Mouse (Mus musculus): Measurements from ENCODE around the gene Mettl24.

Gene Mettl24

DNA sequence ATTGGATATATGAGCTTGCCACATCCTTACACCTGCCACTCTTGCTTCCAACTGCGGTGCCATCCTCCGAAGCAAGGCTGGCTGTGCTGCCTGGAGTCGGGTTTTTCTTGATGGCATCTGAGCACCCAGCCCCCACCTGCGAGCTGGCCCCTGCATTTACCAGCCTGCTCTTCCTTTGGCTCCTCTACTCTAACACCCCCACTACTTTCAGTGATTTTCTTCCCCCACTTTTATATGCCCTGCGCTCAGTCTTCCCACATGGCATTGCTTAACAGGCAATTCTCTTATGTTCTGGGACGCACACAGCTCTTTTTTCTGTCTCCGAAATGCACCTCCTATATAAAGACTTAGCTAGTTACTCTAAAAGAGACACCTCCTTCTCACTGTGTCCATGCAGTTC lies 1.2 kb downstream of the Mettl24 start:
- DNase-seq (ENCODE audit: low spot score in 2 of 2), result no peak

DNA sequence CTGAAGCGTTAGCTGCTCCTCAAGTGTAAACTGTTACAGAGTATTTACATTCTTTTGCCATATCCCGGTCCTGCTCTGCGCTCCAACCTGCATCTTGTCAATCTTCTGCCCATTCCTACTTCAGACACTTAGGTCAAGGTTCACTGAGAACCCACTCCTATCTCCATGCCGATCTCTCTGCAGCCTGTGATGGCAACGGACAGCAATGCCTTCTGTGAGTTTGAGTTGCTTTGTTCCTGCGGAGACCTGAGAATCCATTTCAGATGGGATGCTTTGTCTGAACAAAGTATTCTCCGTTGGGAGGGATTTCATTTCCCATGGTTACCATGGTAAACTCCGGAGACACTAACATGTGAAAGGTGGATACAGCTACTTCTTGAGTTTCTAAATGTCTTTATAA lies 2.6 kb downstream of the Mettl24 start:
- no peak for DNase-seq (ENCODE audit: low spot score in 2 of 2)

DNA sequence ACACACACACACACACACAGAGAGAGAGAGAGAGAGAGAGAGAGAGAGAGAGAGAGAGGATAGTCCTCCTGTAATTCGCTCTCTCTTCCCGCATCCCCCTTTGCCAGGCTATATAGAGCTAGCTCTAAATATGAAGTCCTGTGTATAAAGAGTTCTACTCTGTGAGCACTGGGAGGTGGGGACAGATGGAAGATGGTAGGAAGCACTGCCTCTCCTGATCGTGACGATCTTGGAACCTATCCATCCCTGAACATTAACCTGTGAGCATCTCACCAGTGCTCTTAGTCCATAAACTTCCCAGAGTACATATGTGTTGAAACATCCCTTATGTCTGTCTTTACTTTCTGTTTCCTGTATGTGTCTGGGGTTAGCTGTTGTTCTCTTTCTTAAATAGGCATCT lies 3.9 kb downstream of the Mettl24 start:
- DNase-seq (ENCODE audit: low spot score in 2 of 2), result no peak

DNA sequence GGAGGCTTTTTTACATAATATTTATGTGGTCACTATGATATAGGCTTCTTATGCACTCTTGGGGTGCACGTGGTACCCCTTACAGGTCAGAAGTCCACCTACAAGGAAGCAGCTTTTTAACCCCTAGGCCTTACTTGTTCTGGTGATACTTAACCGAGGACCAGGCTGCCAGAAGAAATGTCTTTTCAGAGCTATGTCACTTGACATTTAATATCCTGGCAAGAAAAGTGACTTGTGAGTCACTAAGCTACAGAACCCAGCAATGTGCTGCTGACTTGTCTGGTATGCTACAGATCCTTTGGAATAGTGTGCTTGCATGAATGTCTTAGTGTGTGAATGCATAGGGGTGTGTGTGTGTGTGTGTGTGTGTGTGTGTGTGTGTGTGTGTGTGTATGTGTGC lies 4.3 kb downstream of the Mettl24 start:
- DNase-seq (ENCODE audit: low spot score in 2 of 2), result no peak

DNA sequence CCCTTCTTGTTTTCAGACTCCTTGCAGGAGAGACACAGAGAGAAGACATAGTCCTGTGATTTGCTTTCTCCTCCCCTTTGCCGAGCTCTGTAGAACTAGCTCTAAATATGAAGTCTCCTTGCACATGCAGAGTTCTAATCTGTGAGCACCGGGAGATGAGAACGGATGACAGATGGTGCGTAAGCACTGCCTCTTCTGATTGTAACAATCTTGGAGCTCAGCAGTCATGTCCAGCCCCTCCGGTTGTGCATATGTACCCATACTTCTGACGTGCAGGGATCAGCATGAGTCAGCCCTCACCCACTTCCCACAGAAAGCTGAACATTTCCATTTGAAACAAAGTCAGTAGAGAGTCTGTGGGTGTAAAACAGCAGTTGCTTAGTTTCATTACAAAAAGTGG lies 5.2 kb downstream of the Mettl24 start:
- no peak for DNase-seq (ENCODE audit: low spot score in 2 of 2)

DNA sequence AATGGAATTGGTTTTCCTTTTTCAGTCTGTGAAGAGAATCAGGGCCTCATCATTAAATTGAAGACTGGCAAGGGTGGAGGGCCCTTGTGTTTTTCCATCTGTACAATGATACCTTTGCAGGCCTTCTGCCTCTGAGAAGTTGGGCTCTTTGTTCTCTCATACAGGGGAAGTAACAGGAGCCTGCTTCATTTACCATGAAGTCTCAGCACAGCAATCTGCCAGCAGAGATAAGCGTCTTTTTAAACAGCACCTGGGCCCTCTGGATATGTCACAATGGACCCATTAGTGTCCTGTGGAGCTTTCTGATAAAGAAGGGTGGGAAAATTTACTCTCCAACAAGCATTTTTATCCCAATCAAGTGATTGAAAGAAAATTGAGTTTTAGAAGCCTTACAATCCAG lies 5.8 kb downstream of the Mettl24 start:
- no peak for DNase-seq (ENCODE audit: low spot score in 2 of 2)

DNA sequence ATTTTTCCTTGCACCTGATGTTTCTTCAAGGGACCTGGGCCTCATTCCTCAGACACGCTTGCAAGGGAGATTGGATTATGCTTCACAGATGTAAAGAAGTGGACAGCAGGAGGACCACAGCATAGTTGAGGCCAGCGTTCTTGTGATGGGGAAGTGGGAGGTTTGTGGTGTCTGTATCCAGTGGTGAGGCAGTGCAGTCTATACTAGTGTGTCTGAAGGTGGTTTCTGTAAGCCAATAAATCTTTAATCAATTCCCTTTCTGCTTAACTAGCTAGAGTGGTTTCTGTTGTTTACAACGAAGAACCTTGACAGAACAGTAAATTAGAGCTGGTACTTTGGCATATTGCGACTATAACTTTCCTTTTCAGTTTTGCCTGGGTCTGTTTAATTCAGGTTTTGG lies 15.6 kb downstream of the Mettl24 start:
- no peak for DNase-seq (ENCODE audit: low spot score in 2 of 2)

DNA sequence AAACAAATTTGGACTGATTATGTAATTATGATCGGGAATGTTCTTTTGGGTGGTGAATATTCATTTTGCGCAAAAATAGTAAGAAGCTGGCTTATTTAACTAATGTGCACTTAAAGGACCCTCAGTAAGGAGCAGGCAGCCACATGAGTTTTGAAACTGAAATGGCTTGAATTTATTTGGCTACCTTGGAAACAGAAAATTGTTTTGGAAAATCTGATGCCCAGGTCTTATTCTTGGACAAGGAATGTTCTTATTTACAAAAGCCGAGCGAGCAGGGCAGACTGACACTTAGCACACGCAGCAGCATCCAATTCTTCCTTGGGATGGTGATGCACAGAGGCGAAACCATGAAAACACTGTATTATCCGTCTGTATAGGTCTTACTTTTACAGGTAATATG lies 28.0 kb downstream of the Mettl24 start:
- no peak for DNase-seq (ENCODE audit: low spot score in 2 of 2)

DNA sequence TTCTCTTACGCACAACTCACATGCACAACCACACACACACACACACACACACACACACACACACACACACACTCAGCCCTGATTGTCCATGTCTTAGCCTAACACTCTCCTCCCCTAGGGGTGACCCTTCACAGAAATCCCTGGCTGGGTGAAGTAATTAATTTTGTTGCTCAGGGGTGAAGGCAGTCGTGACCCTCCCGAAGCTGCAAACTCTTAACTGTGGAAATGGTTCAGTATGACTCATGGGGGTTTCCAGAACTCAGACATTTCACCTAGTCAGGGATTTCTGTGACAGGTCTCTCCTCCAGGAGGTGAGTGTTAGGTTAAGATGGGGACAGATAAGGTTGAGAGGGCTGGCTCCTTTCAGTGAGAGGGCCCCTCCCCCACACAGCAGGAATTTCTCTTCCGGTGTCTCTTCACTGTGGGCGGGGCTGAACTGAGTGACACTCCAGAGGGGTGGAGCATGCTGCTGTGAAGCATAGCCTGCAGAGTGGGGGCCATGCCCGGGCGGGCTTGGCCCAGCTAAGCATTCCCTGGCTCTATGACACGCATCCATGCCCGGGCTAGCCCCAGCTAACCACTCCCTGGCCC lies 30.0 kb downstream of the Mettl24 start:
- no peak for DNase-seq (ENCODE audit: low spot score in 2 of 2)

DNA sequence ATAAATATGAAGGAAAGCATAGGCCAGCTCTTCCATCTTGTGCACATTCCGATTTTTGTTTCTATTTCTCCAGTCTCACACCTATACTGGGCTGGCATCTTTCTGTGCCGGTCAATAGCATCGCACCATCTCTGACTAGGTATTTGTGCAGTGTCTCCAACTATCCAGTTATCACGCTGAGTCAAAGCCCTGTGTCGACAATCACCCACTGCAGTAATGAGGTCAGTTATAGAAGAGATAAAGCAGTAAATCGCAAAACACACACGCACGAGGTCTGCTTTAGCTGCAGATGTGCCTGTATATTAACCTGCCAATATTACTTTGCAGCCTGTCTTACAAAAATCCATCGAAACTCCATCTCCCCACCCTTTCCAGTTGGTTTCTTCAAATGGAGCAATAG lies 30.7 kb downstream of the Mettl24 start:
- no peak for DNase-seq (ENCODE audit: low spot score in 2 of 2)

DNA sequence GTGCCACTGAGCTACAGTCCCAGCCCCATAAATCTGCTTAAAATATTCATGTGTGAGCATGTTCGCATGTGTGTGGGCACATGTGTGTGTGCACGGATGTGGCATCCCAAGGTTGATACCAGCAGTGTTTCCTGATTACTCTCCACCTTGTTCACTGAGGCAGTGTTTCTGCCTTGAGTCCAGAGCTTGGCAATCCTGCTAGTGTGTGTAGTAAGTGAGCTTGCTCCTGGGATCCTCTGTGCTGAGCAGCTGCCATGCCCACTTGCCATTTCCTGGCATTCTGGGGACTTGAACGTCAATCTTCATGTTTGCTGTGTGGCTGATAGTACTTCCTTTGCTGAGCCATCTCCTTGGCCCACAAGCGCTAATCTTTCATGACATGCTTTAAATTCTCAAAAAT lies 32.1 kb downstream of the Mettl24 start:
- no peak for DNase-seq (ENCODE audit: low spot score in 2 of 2)

DNA sequence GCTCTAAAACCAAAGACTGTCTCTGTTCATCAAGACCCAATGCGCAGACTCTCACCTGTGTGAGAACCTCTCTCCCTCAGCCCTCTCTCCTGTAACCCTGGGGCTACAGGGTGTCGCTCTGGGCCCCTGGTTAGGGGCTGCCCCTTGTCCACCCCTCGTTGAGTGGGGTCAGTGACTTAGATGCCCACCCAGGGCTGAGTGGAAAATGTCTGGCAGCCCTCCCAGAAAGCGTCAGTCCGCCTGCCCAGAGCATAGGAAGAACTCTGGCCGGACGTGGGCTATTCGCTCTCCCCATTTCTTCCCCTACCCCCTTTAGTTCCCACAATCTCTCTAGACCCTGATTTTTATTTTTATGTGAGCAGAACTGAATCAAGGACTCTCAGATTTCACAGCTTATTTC lies 33.2 kb downstream of the Mettl24 start:
- DNase-seq (ENCODE audit: low spot score in 2 of 2), result peak in 1 of 2 experiments; percentile 52

DNA sequence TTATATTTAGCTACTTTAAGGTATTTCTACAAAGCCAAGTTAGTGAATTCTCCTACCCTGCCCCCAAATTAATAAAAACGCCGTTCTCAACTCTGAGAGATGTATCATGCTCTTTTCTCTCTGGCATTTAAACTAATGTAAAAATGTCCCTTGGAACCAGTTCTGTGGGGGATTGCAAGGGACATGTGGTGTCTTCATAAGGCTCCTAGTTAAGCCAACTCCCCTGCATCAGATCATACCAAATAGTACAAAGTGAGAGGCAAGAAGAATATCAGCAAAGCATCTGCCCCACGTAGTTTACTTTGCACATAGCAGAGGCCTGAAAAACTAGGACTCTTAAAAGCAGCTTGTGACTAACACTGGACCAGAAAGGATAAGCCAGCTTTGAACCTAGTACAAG lies 33.6 kb downstream of the Mettl24 start:
- DNase-seq (ENCODE audit: low spot score in 2 of 2), result no peak

DNA sequence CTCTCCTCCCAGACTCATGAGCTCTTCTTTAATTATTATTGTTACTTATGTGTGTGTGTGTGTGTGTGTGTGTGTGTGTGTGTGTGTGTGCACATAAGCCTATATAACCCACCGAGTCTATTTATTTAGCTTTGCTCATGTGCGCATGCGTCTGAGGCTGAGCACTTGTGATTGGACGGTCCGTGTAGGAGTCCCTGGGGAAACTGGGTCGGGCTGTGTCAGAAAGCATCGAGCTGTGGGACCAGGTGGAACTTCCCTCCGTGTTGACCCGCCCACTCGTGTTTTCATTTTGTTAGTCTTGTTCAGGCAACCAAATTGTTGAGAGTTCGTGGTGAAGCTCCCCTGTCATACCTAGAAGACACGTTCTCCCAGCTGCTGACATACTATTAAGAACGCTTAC lies 35.3 kb downstream of the Mettl24 start:
- peak in 1 of 2 experiments; percentile 22 for DNase-seq (ENCODE audit: low spot score in 2 of 2)

DNA sequence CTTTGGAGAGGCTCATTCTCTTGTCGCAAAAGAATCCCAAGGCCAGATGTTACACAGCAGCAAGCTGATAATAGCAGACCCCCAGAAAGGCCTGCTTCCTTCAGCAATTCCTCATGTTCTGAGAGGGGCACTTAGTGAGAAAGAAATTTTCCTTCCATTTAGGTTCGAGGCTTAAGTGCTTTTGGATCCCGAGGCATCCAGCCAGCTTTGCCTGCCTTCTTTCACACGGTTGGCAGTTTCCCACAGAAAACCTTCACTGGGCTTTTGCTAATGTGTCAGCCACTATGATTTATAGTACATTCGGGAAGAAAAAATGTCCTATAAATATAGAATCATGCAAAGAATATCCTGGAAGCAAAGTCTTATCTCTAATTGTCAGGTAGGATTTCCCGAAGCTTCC lies 36.0 kb downstream of the Mettl24 start:
- DNase-seq (ENCODE audit: low spot score in 2 of 2), result peak in 1 of 2 experiments; percentile 20

DNA sequence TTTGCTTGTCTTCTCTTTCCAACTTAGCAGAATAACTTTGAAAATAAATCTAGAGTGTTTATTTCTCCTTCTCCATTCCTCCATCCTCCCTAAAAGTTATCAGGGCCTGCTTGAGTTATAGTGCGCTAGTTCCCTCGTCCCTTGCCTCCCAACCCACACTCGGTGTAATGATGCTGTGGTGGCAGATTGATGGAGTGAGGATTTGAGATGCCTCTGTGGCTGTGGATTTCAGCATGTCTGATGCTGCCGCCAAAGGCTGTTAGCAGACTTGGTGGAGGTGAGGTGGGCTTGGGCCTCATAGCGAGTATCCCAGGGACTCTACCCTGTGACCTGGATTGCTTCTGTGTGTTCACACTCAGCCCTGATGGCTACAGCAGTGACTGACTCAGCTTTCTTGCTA lies 37.8 kb downstream of the Mettl24 start:
- DNase-seq (ENCODE audit: low spot score in 2 of 2), result no peak

DNA sequence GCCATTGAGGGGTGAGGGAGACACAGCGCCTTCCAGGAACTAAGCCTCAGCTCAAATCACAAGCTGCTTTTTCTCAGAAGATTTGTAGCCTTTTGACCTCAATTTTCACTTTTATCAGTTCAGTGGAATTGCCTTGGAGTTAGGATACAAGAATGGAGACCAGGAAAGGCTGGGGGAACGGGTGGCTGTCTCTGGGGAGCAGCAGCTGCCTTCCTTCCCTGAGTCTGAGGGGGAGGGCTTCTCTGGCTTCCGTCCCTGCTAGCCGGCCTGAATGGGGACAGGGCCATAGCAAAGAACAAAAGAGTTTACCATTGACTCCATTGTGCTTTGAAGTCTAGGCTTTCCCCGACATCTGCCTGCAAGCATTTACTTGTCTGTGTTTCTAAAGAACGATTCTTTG lies 41.3 kb downstream of the Mettl24 start:
- no peak for DNase-seq (ENCODE audit: low spot score in 2 of 2)

DNA sequence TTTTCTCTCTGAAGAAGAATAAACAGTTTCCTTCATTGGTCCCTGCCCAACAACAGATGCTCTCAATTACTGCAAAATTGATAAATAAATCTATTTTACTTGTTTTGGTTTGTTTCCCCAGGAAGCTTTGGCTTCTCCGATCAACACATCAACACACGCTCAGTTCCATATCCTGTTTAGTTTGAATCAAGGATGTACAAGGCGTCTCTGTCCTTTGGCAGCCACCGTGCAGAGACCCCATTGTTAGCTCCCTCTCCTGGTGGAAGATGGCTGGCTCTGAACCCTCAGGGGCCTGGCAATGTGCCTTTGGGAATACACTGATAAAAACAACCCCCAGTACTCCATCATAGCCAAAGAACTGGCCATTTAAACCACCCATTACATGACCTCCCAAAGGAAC lies 42.0 kb downstream of the Mettl24 start:
- DNase-seq (ENCODE audit: low spot score in 2 of 2), result no peak

DNA sequence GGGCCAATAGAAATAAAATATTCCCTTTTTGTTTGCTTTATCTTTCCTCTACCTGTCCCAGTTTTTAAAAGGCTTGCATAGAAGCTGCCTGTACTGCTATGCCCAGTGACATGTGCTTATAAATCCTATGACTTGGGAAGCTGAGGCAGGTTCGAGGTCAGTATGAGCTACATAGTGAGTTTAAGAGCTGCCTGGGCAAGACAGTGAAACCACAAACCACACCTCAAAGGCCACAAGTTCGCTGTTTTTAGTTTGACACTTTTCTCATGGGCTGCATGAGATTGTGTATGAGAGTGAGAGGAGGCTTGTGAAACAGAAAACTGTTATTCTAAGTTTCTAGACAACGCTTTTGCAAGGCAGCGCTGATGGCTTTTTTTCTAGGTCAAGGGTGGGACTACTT lies 42.4 kb downstream of the Mettl24 start:
- peak in 1 of 2 experiments; percentile 17 for DNase-seq (ENCODE audit: low spot score in 2 of 2)

DNA sequence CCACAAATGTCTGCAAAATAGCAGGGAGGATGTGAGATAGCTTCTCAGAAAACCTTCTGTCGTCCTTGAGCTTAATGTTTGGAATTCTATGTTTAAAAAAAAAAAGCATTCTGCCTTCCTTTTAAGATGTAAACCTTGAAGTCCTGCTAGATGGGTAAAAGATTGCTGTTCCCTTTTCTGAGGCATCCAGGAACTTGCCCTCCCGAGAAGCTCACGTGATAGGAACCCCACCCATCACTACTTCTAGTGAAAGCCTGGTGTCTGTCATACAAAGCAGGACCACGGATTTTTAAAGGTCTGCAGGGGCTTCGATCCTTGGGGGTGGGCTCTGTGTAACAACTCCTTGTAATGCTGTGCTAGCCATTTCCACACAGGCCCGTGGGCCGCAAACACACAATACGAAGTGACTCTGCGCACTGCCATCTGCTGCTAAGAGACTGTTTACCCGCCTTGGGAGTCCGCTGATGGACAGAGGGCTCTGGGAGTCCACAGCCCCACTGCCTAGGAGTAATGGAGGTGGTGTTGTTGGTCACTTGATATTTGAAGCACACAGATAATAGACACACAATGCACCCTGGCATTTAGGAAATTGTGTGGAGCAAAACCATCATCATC lies 43.3 kb downstream of the Mettl24 start:
- peak in 1 of 2 experiments; percentile 48 for DNase-seq (ENCODE audit: low spot score in 2 of 2)

DNA sequence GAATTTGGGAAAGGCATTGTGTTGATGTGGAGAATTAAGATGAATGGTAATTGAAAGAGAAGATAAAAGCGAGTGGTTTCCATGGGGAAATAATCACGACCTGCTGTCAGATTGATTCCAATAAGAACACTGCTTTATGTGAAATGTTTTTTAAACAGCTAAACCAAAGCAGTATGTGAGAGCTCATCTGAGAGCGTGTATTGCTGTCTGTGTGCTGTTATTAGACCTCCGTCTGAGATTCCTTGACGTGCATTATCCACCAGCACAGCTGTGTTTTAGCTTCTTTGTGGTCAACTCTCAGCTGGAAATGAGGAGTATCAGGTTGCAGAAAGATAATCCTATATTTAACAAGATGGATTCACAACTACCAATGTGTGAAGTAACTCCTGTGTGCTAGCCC lies 43.9 kb downstream of the Mettl24 start:
- no peak for DNase-seq (ENCODE audit: low spot score in 2 of 2)

DNA sequence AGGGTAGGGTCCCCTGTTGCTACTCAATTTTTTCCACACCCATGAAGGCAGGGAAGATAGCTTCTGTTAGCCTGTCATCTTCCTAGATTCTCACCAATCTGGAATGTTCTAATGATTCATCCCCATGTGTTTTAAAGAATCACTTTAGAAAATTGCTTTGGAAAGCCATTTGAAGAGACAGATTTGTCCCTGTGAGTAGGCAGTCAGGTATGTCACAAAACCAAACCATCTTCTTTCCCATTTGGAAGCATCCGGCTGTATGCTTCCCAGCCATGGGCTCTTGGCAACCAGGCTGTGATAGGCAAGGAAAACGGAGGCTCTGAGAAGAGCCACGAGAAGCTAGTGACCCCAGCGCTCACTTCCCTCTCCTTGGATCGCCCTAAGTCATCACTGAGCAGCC lies 47.1 kb downstream of the Mettl24 start:
- no peak for DNase-seq (ENCODE audit: low spot score in 2 of 2)

DNA sequence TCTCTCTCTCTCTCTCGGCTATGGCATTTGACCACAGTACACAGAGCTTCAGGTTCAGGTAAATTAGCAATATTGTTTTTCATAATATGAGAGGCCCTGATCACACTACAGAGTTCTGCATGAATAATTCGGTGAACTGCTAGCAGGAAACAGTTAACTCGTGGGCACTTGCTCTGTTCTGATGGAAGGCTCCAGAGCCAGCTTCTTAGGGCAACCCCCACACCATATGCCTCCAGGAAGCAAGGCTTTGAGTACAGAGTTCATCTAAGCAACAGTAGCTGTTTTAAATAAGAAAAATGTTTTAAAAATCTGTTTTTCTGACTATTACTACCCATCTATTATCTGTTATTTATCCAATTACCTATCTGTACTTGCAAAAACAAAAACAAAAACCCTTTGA lies 50.2 kb downstream of the Mettl24 start:
- no peak for DNase-seq (ENCODE audit: low spot score in 2 of 2)

DNA sequence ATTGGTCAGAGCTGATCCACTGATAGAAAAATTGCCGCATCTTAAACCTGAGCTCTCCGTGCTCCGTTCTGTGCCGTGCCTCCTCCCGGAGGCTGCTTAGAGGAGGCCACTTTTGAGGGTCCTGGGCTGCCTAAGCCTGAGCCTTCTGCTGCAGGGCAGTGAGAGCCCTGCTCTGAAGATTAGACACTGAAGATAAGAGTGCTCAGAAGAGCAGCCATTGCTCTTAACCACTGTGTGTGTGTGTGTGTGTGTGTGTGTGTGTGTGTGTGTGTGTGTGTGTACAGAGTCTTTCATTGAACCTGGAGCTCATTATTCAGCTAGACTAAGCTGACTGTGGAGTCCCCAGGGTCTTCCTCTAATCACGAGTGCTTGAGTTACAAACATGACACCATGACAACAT lies 53.1 kb downstream of the Mettl24 start:
- DNase-seq (ENCODE audit: low spot score in 2 of 2), result no peak
